In the genomic region with DNA sequence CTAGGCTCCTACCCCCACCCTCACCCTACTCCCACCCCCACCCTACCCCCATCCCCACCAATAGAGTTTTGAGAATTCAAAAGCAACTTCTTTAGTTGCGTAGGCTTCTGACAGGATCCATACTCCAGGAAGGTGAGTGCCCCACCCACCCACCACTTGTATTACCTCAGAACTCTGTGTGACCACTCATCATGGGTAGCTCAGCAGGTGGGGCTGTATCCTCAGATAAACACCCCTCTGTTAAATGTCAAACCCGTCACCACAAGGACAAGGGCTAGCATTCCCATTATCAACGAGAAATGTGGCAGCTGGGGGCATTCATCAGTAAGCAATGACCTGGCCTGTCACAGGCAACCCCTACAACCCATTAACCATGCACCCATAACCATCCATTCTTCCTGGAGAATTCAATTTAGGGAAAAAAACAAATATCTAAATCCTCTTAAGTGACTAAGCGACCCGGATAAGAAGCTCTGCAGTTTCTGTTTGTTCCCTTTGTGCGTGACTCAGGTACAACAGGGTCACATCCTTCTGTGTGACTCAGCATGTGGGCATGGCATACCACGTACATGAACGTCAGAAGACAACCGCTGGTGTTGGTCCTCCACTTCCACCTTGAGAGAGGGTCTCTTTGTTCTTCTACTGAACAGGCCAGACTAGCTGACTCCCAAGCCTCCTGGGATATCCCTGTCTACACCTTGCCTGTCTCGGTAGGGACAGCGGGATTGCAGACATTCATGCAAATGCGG, we compare ENCODE assay signal across 15 mouse cellular contexts. TPM values are rescaled to one million over a fixed set of nuclear protein-coding genes. Genes with fewer than 3 reads are reported as not detected.
DNase-seq lines count a peak whose midpoint lies in the region; ATAC-seq lines count a peak whose summit lies in the region.
"Had no signal": no experiment of that assay in that cellular context is flagged by ENCODE, and none has a peak within 500 bp of the region (broad histone marks: within the 10 kb centered on the region; RNA-seq: fewer than 3 reads in every experiment).

No protein-coding gene starts in this region.

- no peak overlapping the region for H3K4me3 ChIP-seq in intestine, embryonic 14.5 days (ENCODE audit: low read depth, low read length)
- H3K4me3 ChIP-seq in intestine, embryonic 16.5 days (ENCODE audit: low read length): no peak overlapping the region
- H3K4me3 ChIP-seq in midbrain, embryonic 11.5 days (ENCODE audit: low read depth, low read length): no peak overlapping the region
- H3K4me3 ChIP-seq in midbrain, embryonic 16.5 days (ENCODE audit: low read depth, low read length): no peak overlapping the region
- H3K4me3 ChIP-seq in stomach, embryonic 15.5 days (replicated peaks): no peak overlapping the region
- H3K4me3 ChIP-seq: heart, embryonic 12.5 days; hindbrain, embryonic 13.5 days; midbrain, embryonic 15.5 days had no signal

- peak; percentile 50; the same call in 1 of the 2 replicates for ATAC-seq in intestine, embryonic 14.5 days (replicated peaks; ENCODE audit: low FRiP score, low TSS enrichment, low read depth)
- no peak; the same call in 1 of the 2 replicates for ATAC-seq in intestine, embryonic 16.5 days
- ATAC-seq in midbrain, embryonic 11.5 days (ENCODE audit: low FRiP score): peak; percentile 27; the same call in 1 of the 2 replicates
- no peak for ATAC-seq in midbrain, embryonic 16.5 days
- ATAC-seq in stomach, embryonic 15.5 days (ENCODE audit: insufficient read depth, low FRiP score, low read depth): peak; percentile 48; the same call in 1 of the 2 replicates
- ATAC-seq: activated CD4-positive, CD25-positive, alpha-beta regulatory T cell, adult 4 months; midbrain, embryonic 15.5 days had no signal

- no peaks in the 10 kb centered on the region for H3K9me3 ChIP-seq in intestine, embryonic 14.5 days (ENCODE audit: control insufficient read depth, low read length)
- H3K9me3 ChIP-seq in intestine, embryonic 16.5 days (ENCODE audit: control insufficient read depth, low read length): no peaks in the 10 kb centered on the region
- H3K9me3 ChIP-seq in midbrain, embryonic 11.5 days (ENCODE audit: control insufficient read depth, low read length): no peaks in the 10 kb centered on the region
- H3K9me3 ChIP-seq in midbrain, embryonic 16.5 days (replicated peaks; ENCODE audit: control insufficient read depth, low read length, poor library complexity, severe bottlenecking): no peaks in the 10 kb centered on the region
- H3K9me3 ChIP-seq in stomach, embryonic 15.5 days: no peaks in the 10 kb centered on the region
- H3K9me3 ChIP-seq: heart, embryonic 12.5 days; hindbrain, embryonic 13.5 days; midbrain, embryonic 15.5 days had no signal

- 69% methylated on average over 12 of the region's 12 CpGs for WGBS in intestine, embryonic 14.5 days
- 64% methylated on average over 12 of the region's 12 CpGs for WGBS in intestine, embryonic 16.5 days
- 63% methylated on average over 12 of the region's 12 CpGs for WGBS in midbrain, embryonic 11.5 days
- WGBS in midbrain, embryonic 16.5 days: 63% methylated on average over 12 of the region's 12 CpGs
- WGBS in stomach, embryonic 15.5 days: 58% methylated on average over 12 of the region's 12 CpGs

- H3K9ac ChIP-seq in intestine, embryonic 14.5 days (ENCODE audit: low read length): no peak overlapping the region
- H3K9ac ChIP-seq in intestine, embryonic 16.5 days (ENCODE audit: low read depth, low read length): no peak overlapping the region
- H3K9ac ChIP-seq in midbrain, embryonic 11.5 days (ENCODE audit: low read length): no peak overlapping the region
- H3K9ac ChIP-seq in midbrain, embryonic 16.5 days (ENCODE audit: low read depth, low read length): no peak overlapping the region
- no peak overlapping the region for H3K9ac ChIP-seq in stomach, embryonic 15.5 days
- H3K9ac ChIP-seq: heart, embryonic 12.5 days; hindbrain, embryonic 13.5 days; midbrain, embryonic 15.5 days had no signal

- H3K36me3 ChIP-seq in intestine, embryonic 14.5 days (ENCODE audit: control insufficient read depth, insufficient read depth, low read length): peaks cover 25% of the 10 kb centered on the region
- H3K36me3 ChIP-seq in intestine, embryonic 16.5 days (ENCODE audit: control insufficient read depth, insufficient read depth, low read length): peaks cover 5% of the 10 kb centered on the region
- H3K36me3 ChIP-seq in midbrain, embryonic 11.5 days (ENCODE audit: control insufficient read depth, insufficient read depth, low read length): peaks cover 3% of the 10 kb centered on the region; the same call in 1 of the 2 replicates
- peaks cover 1% of the 10 kb centered on the region; the same call in 1 of the 2 replicates for H3K36me3 ChIP-seq in midbrain, embryonic 16.5 days (ENCODE audit: control insufficient read depth, insufficient read depth, low read length)
- peaks cover 12% of the 10 kb centered on the region; the same call in 1 of the 2 replicates for H3K36me3 ChIP-seq in stomach, embryonic 15.5 days

- DNase-seq in intestine, embryonic 14.5 days (ENCODE audit: low spot score): no peak
- DNase-seq in midbrain, embryonic 11.5 days (ENCODE audit: low spot score, missing footprints): no peak
- DNase-seq in adrenal gland, postnatal 36 days: peak; percentile 33 to 43
- no peak for DNase-seq in frontal cortex, postnatal 14 days (ENCODE audit: low spot score in 2 of 2)
- no peak for DNase-seq in cerebellum, postnatal 36 days
- DNase-seq: layer of hippocampus, adult 9-11 months; left cerebral cortex, postnatal 4 days; lung, postnatal 14 days had no signal

- H3K4me2 ChIP-seq in intestine, embryonic 14.5 days (ENCODE audit: low read length): no peak overlapping the region
- no peak overlapping the region for H3K4me2 ChIP-seq in intestine, embryonic 16.5 days (ENCODE audit: low read depth, low read length)
- H3K4me2 ChIP-seq in midbrain, embryonic 11.5 days: no peak overlapping the region
- no peak overlapping the region for H3K4me2 ChIP-seq in midbrain, embryonic 16.5 days (ENCODE audit: low read length)
- no peak overlapping the region for H3K4me2 ChIP-seq in stomach, embryonic 15.5 days
- H3K4me2 ChIP-seq: heart, embryonic 12.5 days; hindbrain, embryonic 13.5 days; midbrain, embryonic 15.5 days had no signal

- H3K27me3 ChIP-seq in intestine, embryonic 14.5 days (replicated peaks; ENCODE audit: control insufficient read depth, insufficient read depth, low read length): no peaks in the 10 kb centered on the region
- H3K27me3 ChIP-seq in intestine, embryonic 16.5 days (replicated peaks; ENCODE audit: control insufficient read depth, insufficient read depth, low read length): no peaks in the 10 kb centered on the region
- no peaks in the 10 kb centered on the region for H3K27me3 ChIP-seq in midbrain, embryonic 11.5 days (ENCODE audit: control insufficient read depth, insufficient read depth, low read length)
- no peaks in the 10 kb centered on the region for H3K27me3 ChIP-seq in midbrain, embryonic 16.5 days (ENCODE audit: control insufficient read depth, insufficient read depth, low read depth, low read length)
- no peaks in the 10 kb centered on the region for H3K27me3 ChIP-seq in stomach, embryonic 15.5 days (replicated peaks)
- H3K27me3 ChIP-seq: heart, embryonic 12.5 days; hindbrain, embryonic 13.5 days; midbrain, embryonic 15.5 days had no signal

- 0 out of 2 replicates have a peak overlapping the region, but pooled peaks have one; percentile 43 for H3K27ac ChIP-seq in intestine, embryonic 14.5 days (ENCODE audit: low read depth)
- no peak overlapping the region for H3K27ac ChIP-seq in intestine, embryonic 16.5 days (ENCODE audit: low read length)
- H3K27ac ChIP-seq in midbrain, embryonic 11.5 days (ENCODE audit: low read depth, low read length): no peak overlapping the region
- no peak overlapping the region for H3K27ac ChIP-seq in midbrain, embryonic 16.5 days (ENCODE audit: low read length)
- peak overlapping the region; percentile 73 for H3K27ac ChIP-seq in stomach, embryonic 15.5 days
- H3K27ac ChIP-seq: hindbrain, embryonic 13.5 days; midbrain, embryonic 15.5 days had no signal

- H3K4me1 ChIP-seq in intestine, embryonic 14.5 days (replicated peaks; ENCODE audit: control insufficient read depth, insufficient read depth, low read length): peaks cover 14% of the 10 kb centered on the region; the same call in 1 of the 2 replicates
- peaks cover 5% of the 10 kb centered on the region for H3K4me1 ChIP-seq in intestine, embryonic 16.5 days (ENCODE audit: control insufficient read depth, insufficient read depth, low read length)
- H3K4me1 ChIP-seq in midbrain, embryonic 11.5 days (ENCODE audit: control insufficient read depth, insufficient read depth, low read length): 0 out of 2 replicates have a peak, but pooled peaks cover 3% of the 10 kb centered on the region
- no peaks in the 10 kb centered on the region for H3K4me1 ChIP-seq in midbrain, embryonic 16.5 days (ENCODE audit: control insufficient read depth, insufficient read depth, low read length)
- H3K4me1 ChIP-seq in stomach, embryonic 15.5 days: no peaks in the 10 kb centered on the region; the same call in 1 of the 2 replicates
- H3K4me1 ChIP-seq: hindbrain, embryonic 13.5 days; midbrain, embryonic 15.5 days had no signal

RNA-seq across cellular contexts. Expression of a gene that starts 9.4 kb away (rescaled TPM):
- polyA plus RNA-seq in intestine, embryonic 14.5 days (2014; fragmentation: Nextera tagmentation; extraction: Ambion mirVana): 0.46 and 0.70 TPM in 2 replicates
- polyA plus RNA-seq in intestine, embryonic 16.5 days (2015; fragmentation: Nextera tagmentation; extraction: Ambion mirVana): 0.11 and 0.13 TPM in 2 replicates
- 0.76 and 0.78 TPM in 2 replicates for polyA plus RNA-seq in midbrain, embryonic 11.5 days (2014; fragmentation: Nextera tagmentation; extraction: Ambion mirVana)
- 0.99 and 1.6 TPM in 2 replicates for polyA plus RNA-seq in midbrain, embryonic 16.5 days (2015; fragmentation: Nextera tagmentation; extraction: Ambion mirVana)
- 1 to 10 TPM; 1.2 to 2.6 TPM for total RNA-seq in adrenal gland, postnatal 36 days (2021)
- 0.39 and 0.57 TPM in 2 replicates for polyA plus RNA-seq in stomach, embryonic 15.5 days (2015; fragmentation: Nextera tagmentation; extraction: Ambion mirVana)
- polyA plus RNA-seq: activated CD4-positive, CD25-positive, alpha-beta regulatory T cell, adult 4 months had no signal

Comparison
In these comparisons a context has a peak if more than half of its experiments do, and no peak if none do; other contexts are left out.
1. ATAC-seq: peak in intestine, embryonic 14.5 days (single experiment), midbrain, embryonic 11.5 days (single experiment) and stomach, embryonic 15.5 days (single experiment); none in intestine, embryonic 16.5 days (single experiment) and midbrain, embryonic 16.5 days (single experiment).
2. H3K27ac ChIP-seq: peak in intestine, embryonic 14.5 days (single experiment) and stomach, embryonic 15.5 days (single experiment); none in intestine, embryonic 16.5 days (single experiment), midbrain, embryonic 11.5 days (single experiment) and midbrain, embryonic 16.5 days (single experiment).
3. DNase-seq: peak in adrenal gland, postnatal 36 days (2 of 2); none in intestine, embryonic 14.5 days (single experiment), midbrain, embryonic 11.5 days (single experiment), frontal cortex, postnatal 14 days (0 of 2) and cerebellum, postnatal 36 days (0 of 2).